Mouse (Mus musculus) sigmoid colon, adult 10 weeks (tissue): ENCODE data around the gene Copz2. TPM values are rescaled to one million over a fixed set of nuclear protein-coding genes. Genes with fewer than 3 reads are reported as not detected.

Source experiments
- polyA plus RNA-seq: library from polyadenylated mRNA; stranded (reverse); fragments of 350-450 nt; fragmentation: Illumina TruSeq; extraction: RNeasy Lipid Tissue Mini Kit (QIAGEN cat#74804); gene quantifications from one replicate; pipeline ENCODE4 v1.2.3, GENCODE M21; 2014; ENCODE audit warnings: low read depth, low replicate concordance

The Copz2 gene
- polyA plus RNA-seq: 7.0 TPM

GRCm38 (mm10) chr11:96849681-96850467 lies at the start of gene Copz2:
Gene Copz2, plus strand, starts transcription at chr11:96849870.

GRCm38 (mm10) chr11:96829813-96830538 lies 19.7 kb upstream of the Copz2 start, which contains the start of gene Nfe2l1:
Gene Nfe2l1, minus strand, starts transcription at chr11:96829968.

Other genes starting within 250 kb of the Copz2 start
- 7.8 TPM for gene Snx11, start 72.3 kb upstream of the Copz2 start, polyA plus RNA-seq
- 75.9 TPM for gene Cbx1, start 60.7 kb upstream of the Copz2 start, polyA plus RNA-seq
- 35.3 TPM for gene Nfe2l1, start 19.9 kb upstream of the Copz2 start, polyA plus RNA-seq
- gene Cdk5rap3, start 66.6 kb downstream of the Copz2 start, polyA plus RNA-seq: 17.9 TPM
- 77.5 TPM for gene Prr15l, start 78.2 kb downstream of the Copz2 start, polyA plus RNA-seq
- 13.9 TPM for gene Pnpo, start 94.1 kb downstream of the Copz2 start, polyA plus RNA-seq
- 4.5 TPM for gene Sp2, start 133.1 kb downstream of the Copz2 start, polyA plus RNA-seq
- gene Sp6, start 163.5 kb downstream of the Copz2 start, polyA plus RNA-seq: not detected
- gene Scrn2, start 180.1 kb downstream of the Copz2 start, polyA plus RNA-seq: not detected
- gene Lrrc46, start 191.5 kb downstream of the Copz2 start, polyA plus RNA-seq: not detected
- gene Mrpl10, start 191.7 kb downstream of the Copz2 start, polyA plus RNA-seq: 10.6 TPM
- 1.5 TPM for gene Osbpl7, start 200.8 kb downstream of the Copz2 start, polyA plus RNA-seq